Mouse (Mus musculus) limb, embryonic 13.5 days (tissue): ENCODE results near the gene Rptor. TPM values are rescaled to one million over a fixed set of nuclear protein-coding genes. Genes with fewer than 3 reads are reported as not detected.

Experiments
- ATAC-seq: fragments of 200-750 bp; cut with Nextera tagmentation; 2 replicates; pipeline ENCODE4 v1.8.0; 2017; ENCODE audit warnings: low read depth, moderate number of reproducible peaks, moderate TSS enrichment; ENCODE audit not compliant: low FRiP score
- H3K27ac ChIP-seq: fragments of 300-500 bp; sonication (generic); 2 replicates; pipeline ENCODE4 v1.5.1; 2015; ENCODE audit warnings: inconsistent platforms, mild to moderate bottlenecking, moderate library complexity
- H3K27me3 ChIP-seq: fragments of 300-500 bp; sonication (generic); 2 replicates; pipeline ENCODE4 v1.6.1; 2015; ENCODE audit warnings: mild to moderate bottlenecking, inconsistent platforms
- H3K36me3 ChIP-seq: fragments of 300-500 bp; sonication (generic); 2 replicates; pipeline ENCODE4 v1.6.1; 2015; ENCODE audit warnings: inconsistent platforms, mild to moderate bottlenecking, moderate library complexity
- H3K4me1 ChIP-seq: fragments of 300-500 bp; sonication (generic); 2 replicates; pipeline ENCODE4 v1.6.1; 2015; ENCODE audit warnings: inconsistent platforms
- H3K4me2 ChIP-seq: fragments of 300-500 bp; sonication (generic); replicated peaks from 2 replicates; pipeline ENCODE4 v1.6.1; 2015; ENCODE audit warnings: inconsistent platforms, mild to moderate bottlenecking, moderate library complexity
- H3K4me3 ChIP-seq: fragments of 300-500 bp; sonication (generic); 2 replicates; pipeline ENCODE4 v1.5.1; 2015; ENCODE audit warnings: moderate library complexity, mild to moderate bottlenecking, inconsistent platforms
- H3K9ac ChIP-seq: fragments of 300-500 bp; sonication (generic); 2 replicates; pipeline ENCODE4 v1.6.1; 2015; ENCODE audit warnings: mild to moderate bottlenecking, inconsistent platforms
- H3K9me3 ChIP-seq: fragments of 300-500 bp; sonication (generic); 2 replicates; pipeline ENCODE4 v1.6.1; 2016; ENCODE audit warnings: inconsistent platforms
- WGBS: fragments of 180-500 bp; shearing (Covaris S2); methylation state at CpG from one replicate; pipeline ENCODE4 v1.1.7; 2015; 5-methylcytosine and 5-hydroxymethylcytosine counted together
- polyA plus RNA-seq: library from polyadenylated mRNA; unstranded; fragments of >200 nt; fragmentation: Nextera tagmentation; extraction: Ambion mirVana; gene quantifications from 2 replicates; pipeline ENCODE4 v1.2.1, GENCODE M21; 2015

Gene Rptor
- polyA plus RNA-seq, 1 experiment from 2014 or later, result 11.2 TPM

DNA sequence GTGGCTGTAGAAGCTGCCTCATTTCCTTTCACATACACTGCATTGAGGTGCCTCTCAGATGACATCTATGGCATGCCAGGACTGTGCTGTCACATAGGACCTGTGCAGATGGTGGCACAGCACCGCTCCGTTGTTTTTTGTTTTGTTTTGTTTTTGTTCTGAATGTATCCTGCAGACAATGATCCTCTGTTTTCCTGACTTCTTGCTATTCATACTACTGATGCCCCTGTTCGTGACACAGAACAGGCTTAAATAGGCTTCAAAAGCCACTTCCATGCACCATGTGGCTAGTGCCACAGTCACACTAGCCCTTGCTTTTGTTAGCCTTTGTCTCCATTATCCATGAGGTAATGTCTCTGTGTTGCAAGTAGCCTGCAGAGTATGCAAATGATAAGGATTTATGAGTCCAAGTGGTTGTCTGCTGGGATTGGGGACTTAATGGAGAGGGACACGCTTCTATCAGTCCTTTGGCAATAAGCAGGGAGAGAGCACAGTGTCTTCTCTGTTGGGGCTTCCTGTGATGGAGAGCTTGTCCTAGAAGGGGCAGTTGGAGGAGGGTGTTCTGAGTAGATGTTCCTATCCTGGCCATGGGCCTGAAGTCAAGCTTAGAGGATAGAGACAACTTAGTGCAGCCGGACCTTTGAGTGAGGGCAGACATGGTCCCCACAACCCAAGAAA lies 164.2 kb downstream of the Rptor start:
- no peaks in the 10 kb centered on the region for H3K9me3 ChIP-seq
- 92% methylated on average over 5 of the region's 5 CpGs for WGBS
- H3K4me2 ChIP-seq, result no peak overlapping the region
- no peak overlapping the region for H3K9ac ChIP-seq
- ATAC-seq, result no peak
- peaks cover 3% of the 10 kb centered on the region for H3K4me1 ChIP-seq
- no peaks in the 10 kb centered on the region for H3K27me3 ChIP-seq
- no peak overlapping the region for H3K27ac ChIP-seq
- H3K36me3 ChIP-seq, result peaks cover 16% of the 10 kb centered on the region; the same call in 1 of the 2 replicates
- H3K4me3 ChIP-seq, result no peak overlapping the region

DNA sequence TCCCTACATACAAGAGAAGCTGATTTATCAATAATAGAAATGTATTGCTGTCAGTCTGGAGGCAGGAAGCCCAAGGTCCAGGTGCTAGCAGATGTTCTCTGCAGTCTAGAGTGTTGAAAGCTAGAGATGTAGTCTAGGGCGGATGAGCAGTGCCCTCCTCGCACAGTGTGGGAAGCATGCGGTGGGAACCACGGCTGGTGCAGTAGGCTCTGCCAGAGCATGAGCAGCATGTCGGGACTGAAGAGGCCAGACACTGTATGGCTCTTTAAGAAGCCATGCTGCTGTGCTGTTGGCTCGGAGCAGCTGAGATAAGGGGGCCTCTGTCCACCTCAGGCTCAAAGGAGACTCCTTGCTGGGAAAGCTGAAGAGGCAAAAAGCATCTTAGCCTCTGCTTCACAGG lies 164.8 kb downstream of the Rptor start:
- H3K4me1 ChIP-seq, result peaks cover 3% of the 10 kb centered on the region
- WGBS, result 78% methylated on average over 6 of the region's 6 CpGs

DNA sequence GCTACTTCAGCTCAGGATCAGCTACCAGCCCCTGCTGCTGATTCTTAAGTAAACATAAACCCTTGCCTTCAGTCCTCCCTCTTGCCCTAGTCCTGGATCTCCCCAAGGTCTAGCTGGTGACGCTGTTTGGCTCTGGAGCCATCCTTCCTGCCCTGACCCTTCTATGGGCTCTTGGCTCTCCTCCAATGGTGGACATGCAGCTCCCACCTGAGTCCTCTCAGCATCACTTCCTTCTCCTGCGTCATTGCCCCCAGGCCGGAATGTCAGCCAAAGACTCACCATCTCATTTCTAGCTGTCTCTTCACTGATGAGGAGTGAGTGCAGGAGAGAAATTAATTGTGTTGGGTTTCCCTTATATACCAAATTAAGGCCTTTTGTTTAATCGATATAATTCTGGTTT lies 165.8 kb downstream of the Rptor start:
- Histone ChIP-seq H3K4me3 (no peak overlapping the region), H3K27me3 (no peaks in the 10 kb centered on the region), H3K36me3 (peaks cover 19% of the 10 kb centered on the region; the same call in 1 of the 2 replicates), H3K9ac (no peak overlapping the region), H3K4me2 (no peak overlapping the region), H3K9me3 (no peaks in the 10 kb centered on the region), H3K4me1 (peaks cover 3% of the 10 kb centered on the region), H3K27ac (no peak overlapping the region)
- 92% methylated on average over 4 of the region's 4 CpGs for WGBS
- ATAC-seq, result no peak

More for the DNA sequence above, 164.8 kb downstream of the Rptor start:
- H3K27ac ChIP-seq, result no peak overlapping the region
- H3K9ac ChIP-seq, result no peak overlapping the region
- no peak for ATAC-seq
- H3K4me2 ChIP-seq, result no peak overlapping the region
- H3K4me3 ChIP-seq, result no peak overlapping the region
- no peaks in the 10 kb centered on the region for H3K27me3 ChIP-seq
- H3K36me3 ChIP-seq, result peaks cover 19% of the 10 kb centered on the region; the same call in 1 of the 2 replicates
- H3K9me3 ChIP-seq, result no peaks in the 10 kb centered on the region

DNA sequence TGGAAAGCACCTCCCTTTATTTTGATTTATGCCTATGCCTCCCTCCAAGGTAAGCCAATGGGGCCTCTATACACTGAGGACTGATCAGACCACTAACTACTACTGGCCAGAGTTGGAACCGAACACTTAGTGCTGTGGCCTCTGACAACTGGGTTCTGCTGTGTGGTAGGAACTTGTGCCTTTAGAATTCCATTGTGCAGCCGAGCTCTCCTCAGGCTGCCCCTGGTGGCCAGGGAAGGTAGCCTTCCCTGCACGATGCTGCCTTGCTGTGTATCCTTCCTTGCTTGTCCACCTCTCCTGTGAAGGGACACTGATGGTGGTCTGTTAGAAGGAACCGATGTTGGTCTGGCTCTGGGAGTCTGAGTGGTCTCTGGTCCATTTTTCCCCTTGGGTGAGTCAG lies 167.0 kb downstream of the Rptor start:
- H3K27ac ChIP-seq, result no peak overlapping the region
- no peak for ATAC-seq
- no peak overlapping the region for H3K4me2 ChIP-seq
- H3K4me1 ChIP-seq, result peaks cover 3% of the 10 kb centered on the region
- no peaks in the 10 kb centered on the region for H3K9me3 ChIP-seq
- 58% methylated on average over 4 of the region's 4 CpGs for whole genome bisulfite sequencing
- H3K36me3 ChIP-seq, result peaks cover 19% of the 10 kb centered on the region; the same call in 1 of the 2 replicates
- no peak overlapping the region for H3K4me3 ChIP-seq
- H3K9ac ChIP-seq, result no peak overlapping the region
- H3K27me3 ChIP-seq, result no peaks in the 10 kb centered on the region

DNA sequence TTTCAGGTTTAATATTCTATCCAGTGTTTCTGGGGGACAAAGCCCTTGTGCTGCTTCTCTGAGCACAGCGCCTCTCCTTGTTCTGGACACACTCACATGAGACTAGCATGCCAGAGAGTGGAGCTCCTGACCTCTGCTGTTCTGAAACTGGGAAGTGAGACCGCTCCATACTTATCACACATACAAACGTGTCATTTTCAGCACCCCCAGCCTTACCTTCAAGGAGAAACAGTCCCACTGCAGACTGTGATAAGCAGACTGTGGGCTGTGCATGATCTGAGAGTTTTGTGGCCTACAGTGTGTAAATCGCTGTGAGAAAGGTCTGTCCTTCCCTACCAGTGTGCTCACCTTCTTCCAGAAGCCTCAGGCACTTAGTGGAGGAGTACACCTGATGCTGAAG lies 168.3 kb downstream of the Rptor start:
- WGBS, result 89% methylated on average over 4 of the region's 4 CpGs
- H3K36me3 ChIP-seq, result peaks cover 27% of the 10 kb centered on the region
- no peaks in the 10 kb centered on the region for H3K4me1 ChIP-seq
- H3K27ac ChIP-seq, result no peak overlapping the region
- peaks cover 7% of the 10 kb centered on the region for H3K9me3 ChIP-seq
- no peak for ATAC-seq
- no peak overlapping the region for H3K9ac ChIP-seq
- H3K4me2 ChIP-seq, result no peak overlapping the region
- no peak overlapping the region for H3K4me3 ChIP-seq
- H3K27me3 ChIP-seq, result no peaks in the 10 kb centered on the region

DNA sequence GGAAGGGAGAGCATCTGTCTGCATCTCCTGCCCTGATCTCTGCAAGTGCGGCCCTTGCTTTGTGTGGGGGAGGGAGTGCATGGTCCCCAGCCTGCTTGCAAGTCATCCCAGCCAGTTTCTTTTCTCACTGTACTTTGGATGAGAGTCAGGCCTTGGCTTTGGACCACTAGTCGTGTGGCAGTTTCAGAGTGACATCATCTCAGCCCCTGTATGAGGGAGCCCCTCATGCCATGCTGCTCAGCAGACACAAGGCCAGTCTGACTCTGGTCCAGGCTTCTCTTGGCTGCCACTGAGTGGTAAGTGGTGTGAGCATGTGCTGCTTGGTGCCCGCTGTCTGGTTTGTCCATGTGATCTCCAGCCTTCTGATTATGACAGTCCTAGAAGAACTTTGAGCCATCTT lies 170.2 kb downstream of the Rptor start:
- no peaks in the 10 kb centered on the region for H3K27me3 ChIP-seq
- peaks cover 12% of the 10 kb centered on the region for H3K9me3 ChIP-seq
- H3K27ac ChIP-seq, result no peak overlapping the region
- no peak for ATAC-seq
- H3K4me1 ChIP-seq, result peaks cover 8% of the 10 kb centered on the region
- WGBS, result 84% methylated on average over 3 of the region's 3 CpGs
- no peak overlapping the region for H3K4me2 ChIP-seq
- no peak overlapping the region for H3K9ac ChIP-seq
- no peak overlapping the region for H3K4me3 ChIP-seq
- H3K36me3 ChIP-seq, result peaks cover 34% of the 10 kb centered on the region

DNA sequence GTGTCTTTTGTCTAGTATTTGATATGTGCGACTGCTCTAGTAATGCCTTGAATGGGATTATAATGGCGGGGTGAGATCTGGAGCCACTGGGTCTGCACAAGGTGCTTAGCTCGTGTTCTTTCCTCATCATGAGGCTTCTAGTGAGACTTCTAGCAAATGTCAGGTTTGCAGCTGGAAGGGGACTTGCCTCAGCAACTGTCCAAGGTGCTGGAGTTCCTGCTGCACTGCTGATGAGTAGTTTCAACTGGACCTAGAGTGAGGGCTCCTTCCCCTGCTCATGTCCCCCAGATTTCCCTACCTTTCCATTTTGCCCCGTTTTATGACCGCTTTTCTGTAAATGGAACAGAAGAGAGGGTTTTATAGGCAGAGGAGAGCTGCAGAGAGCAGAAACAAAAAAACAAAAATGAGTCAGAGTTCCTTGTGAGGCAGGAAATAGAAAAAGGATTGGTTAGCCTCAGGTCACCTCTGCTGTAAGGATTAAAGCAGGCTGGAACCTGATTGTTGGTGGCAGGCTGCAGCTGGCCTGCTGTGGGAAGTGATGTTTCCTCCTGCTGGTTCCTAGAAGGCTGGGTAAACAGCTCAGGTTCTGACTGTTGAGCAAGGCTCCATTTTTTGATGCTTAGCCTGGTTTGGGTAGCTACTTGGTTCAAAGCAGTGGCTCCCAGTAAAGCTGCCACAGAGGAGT lies 172.5 kb downstream of the Rptor start:
- no peak overlapping the region for H3K27ac ChIP-seq
- H3K4me3 ChIP-seq, result no peak overlapping the region
- peaks cover 8% of the 10 kb centered on the region for H3K4me1 ChIP-seq
- no peak overlapping the region for H3K9ac ChIP-seq
- WGBS, result 87% methylated on average over 5 of the region's 5 CpGs
- H3K9me3 ChIP-seq, result peaks cover 12% of the 10 kb centered on the region
- H3K36me3 ChIP-seq, result peaks cover 37% of the 10 kb centered on the region
- no peak overlapping the region for H3K4me2 ChIP-seq
- H3K27me3 ChIP-seq, result no peaks in the 10 kb centered on the region
- ATAC-seq, result no peak

DNA sequence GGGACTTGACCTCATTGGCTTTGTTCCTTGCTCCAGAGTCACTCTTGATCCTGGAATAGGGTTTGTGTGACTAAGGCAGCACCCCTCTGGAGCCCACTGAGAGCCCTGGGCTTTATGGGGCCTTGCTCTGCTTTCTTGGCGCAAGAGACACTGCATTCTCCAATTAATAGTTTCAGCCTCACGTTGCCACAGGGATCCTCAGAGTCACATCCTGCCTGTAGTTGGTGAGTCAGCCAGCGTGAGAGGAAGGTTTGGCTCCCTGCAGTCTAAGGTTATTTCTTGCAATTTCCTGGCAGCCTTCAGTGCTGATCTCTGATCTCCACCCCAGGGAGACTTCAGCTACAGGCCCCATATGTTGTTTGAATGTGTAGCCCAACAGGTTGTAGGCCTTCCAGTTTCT lies 174.5 kb downstream of the Rptor start:
- no peak for ATAC-seq
- Histone ChIP-seq H3K4me2 (no peak overlapping the region), H3K4me3 (no peak overlapping the region), H3K36me3 (peaks cover 37% of the 10 kb centered on the region), H3K9ac (no peak overlapping the region), H3K9me3 (peaks cover 12% of the 10 kb centered on the region), H3K4me1 (peaks cover 8% of the 10 kb centered on the region), H3K27ac (no peak overlapping the region), H3K27me3 (no peaks in the 10 kb centered on the region)
- whole genome bisulfite sequencing, result 50% methylated on average over 3 of the region's 3 CpGs

DNA sequence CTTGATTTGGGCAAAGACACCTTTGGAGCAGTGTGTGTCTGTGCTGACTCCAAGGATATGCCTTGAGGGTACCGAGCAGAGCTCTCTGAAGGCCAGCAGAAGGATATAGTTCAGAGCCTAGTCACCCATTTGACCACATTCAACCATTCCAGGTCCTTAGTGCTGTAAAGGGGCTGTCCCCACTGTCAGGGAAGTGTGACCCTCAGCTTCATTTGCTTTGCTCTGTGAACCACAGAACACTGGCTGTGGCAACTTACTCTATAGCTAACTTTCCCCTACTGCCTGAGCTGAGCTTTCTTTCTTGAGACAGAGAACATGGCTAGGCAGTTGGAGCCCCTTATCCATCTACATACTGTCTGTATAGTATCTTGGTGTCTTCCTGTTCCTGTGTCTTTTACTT lies 175.2 kb downstream of the Rptor start:
- Histone ChIP-seq H3K9me3 (peaks cover 12% of the 10 kb centered on the region), H3K4me2 (no peak overlapping the region), H3K9ac (no peak overlapping the region), H3K27ac (no peak overlapping the region), H3K4me3 (no peak overlapping the region), H3K27me3 (no peaks in the 10 kb centered on the region), H3K4me1 (peaks cover 8% of the 10 kb centered on the region), H3K36me3 (peaks cover 38% of the 10 kb centered on the region)
- ATAC-seq, result no peak
- 76% methylated on average over 1 of the region's 1 CpGs for WGBS

DNA sequence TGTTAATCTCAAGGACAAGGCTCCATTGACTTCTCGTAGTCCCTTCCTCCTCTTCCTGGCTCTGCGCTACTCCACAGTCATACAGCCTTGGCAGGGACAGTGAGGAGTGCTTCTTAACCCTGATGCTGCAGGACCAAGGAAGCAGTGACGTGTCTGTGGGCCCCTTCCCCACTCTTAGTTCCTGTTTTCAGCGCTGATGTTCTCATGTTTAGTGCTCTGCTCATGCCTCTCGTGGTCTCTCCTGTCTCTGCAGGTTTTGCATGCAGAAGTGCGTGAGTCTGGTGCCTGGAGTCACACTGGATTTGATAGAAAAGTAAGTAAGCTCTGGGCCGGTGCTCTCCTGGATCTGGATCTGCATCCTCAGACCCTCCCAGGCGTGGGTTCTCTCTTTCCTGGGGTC lies 177.6 kb downstream of the Rptor start:
- peaks cover 8% of the 10 kb centered on the region for H3K4me1 ChIP-seq
- no peak overlapping the region for H3K4me2 ChIP-seq
- peaks cover 40% of the 10 kb centered on the region for H3K36me3 ChIP-seq
- H3K4me3 ChIP-seq, result no peak overlapping the region
- H3K9ac ChIP-seq, result no peak overlapping the region
- H3K27me3 ChIP-seq, result no peaks in the 10 kb centered on the region
- no peak for ATAC-seq
- H3K9me3 ChIP-seq, result peaks cover 12% of the 10 kb centered on the region
- WGBS, result 85% methylated on average over 8 of the region's 8 CpGs
- H3K27ac ChIP-seq, result no peak overlapping the region

DNA sequence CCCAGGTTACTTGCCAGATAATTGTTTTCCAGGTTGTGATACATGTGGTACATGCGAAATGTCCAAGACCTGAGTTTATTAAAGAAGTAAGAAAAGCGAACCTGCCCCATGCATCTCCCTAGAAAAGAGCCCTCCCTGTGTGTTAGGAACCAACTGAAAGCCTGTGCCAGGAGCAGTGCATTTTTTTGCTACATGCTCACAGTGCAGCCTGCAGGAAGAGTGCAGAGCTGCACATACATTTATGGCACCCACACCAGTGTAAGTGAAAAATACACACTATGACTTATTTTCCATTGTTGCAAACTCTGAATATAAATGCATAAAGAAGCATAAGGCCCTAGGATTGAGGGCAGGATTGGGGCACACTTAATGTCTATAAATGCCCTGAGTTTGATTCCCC lies 178.5 kb downstream of the Rptor start:
- H3K36me3 ChIP-seq, result peaks cover 32% of the 10 kb centered on the region
- ATAC-seq, result no peak
- no peaks in the 10 kb centered on the region for H3K27me3 ChIP-seq
- peaks cover 3% of the 10 kb centered on the region for H3K9me3 ChIP-seq
- no peak overlapping the region for H3K9ac ChIP-seq
- peaks cover 8% of the 10 kb centered on the region for H3K4me1 ChIP-seq
- no peak overlapping the region for H3K4me3 ChIP-seq
- 90% methylated on average over 2 of the region's 2 CpGs for whole genome bisulfite sequencing
- no peak overlapping the region for H3K4me2 ChIP-seq
- H3K27ac ChIP-seq, result no peak overlapping the region

DNA sequence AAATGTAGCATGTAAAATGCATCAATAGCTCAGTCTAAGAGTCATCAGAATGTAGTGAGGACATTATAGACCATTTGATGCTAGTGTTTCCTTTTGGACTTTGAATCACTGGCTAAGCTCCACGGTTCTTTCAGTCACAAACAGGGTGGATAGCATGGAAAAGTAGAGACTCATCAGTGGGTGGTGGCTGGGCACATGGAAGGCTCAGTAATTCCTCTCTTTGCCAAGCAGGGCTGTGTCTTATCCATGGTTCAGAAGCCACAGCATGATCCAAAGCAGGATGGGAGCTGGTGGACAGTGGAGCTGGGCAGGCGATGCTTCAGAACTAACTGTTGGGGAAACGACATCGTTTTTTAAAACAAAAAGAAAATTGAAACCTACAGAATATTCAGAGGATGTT lies 179.0 kb downstream of the Rptor start:
- Histone ChIP-seq H3K4me3 (no peak overlapping the region), H3K27me3 (no peaks in the 10 kb centered on the region), H3K36me3 (peaks cover 26% of the 10 kb centered on the region), H3K27ac (no peak overlapping the region), H3K4me2 (no peak overlapping the region), H3K4me1 (peaks cover 7% of the 10 kb centered on the region), H3K9ac (no peak overlapping the region), H3K9me3 (no peaks in the 10 kb centered on the region)
- ATAC-seq, result no peak
- 91% methylated on average over 4 of the region's 4 CpGs for WGBS

DNA sequence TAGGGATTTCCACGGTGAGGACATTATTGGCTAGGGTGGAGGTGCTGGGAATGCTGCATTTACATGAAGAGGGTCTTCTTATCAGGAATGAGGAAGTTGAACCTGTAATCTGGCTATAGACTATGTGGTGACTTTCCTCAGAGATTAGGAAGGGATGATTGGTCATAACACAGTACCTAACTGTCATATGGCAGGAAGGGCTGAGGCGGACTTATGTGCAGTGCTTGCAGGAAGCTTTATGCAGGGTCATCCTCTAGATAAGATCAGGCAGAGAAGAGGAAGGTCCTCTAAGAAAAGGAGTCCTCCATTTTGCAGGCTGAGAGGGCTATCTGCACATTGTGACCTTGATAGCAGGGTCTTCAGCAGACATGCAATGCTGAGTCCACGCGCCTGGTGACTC lies 180.9 kb downstream of the Rptor start:
- no peak overlapping the region for H3K4me3 ChIP-seq
- H3K27ac ChIP-seq, result no peak overlapping the region
- H3K4me1 ChIP-seq, result no peaks in the 10 kb centered on the region
- peaks cover 31% of the 10 kb centered on the region for H3K36me3 ChIP-seq
- no peak overlapping the region for H3K9ac ChIP-seq
- 93% methylated on average over 4 of the region's 4 CpGs for WGBS
- H3K9me3 ChIP-seq, result no peaks in the 10 kb centered on the region
- H3K4me2 ChIP-seq, result no peak overlapping the region
- no peaks in the 10 kb centered on the region for H3K27me3 ChIP-seq
- ATAC-seq, result no peak
